Mouse (Mus musculus) embryonic facial prominence, embryonic 14.5 days (tissue): ENCODE data around the gene Ppp5c. TPM values are rescaled to one million over a fixed set of nuclear protein-coding genes. Genes with fewer than 3 reads are reported as not detected.

ENCODE experiments used
- ATAC-seq: fragments of 200-750 bp; cut with Nextera tagmentation; 2 replicates; pipeline ENCODE4 v1.8.0; 2017; ENCODE audit warnings: low read depth, moderate number of reproducible peaks, moderate TSS enrichment
- DNase-seq: peaks from one replicate; pipeline ENCODE4 v3.0.0-alpha.2; 2015; ENCODE audit warnings: low spot score
- H3K27ac ChIP-seq: fragments of 300-500 bp; sonication (generic); replicated peaks from 2 replicates; pipeline ENCODE4 v1.5.1; 2014; ENCODE audit warnings: low read depth, mild to moderate bottlenecking, low read length, moderate library complexity
- H3K27me3 ChIP-seq: fragments of 300-500 bp; sonication (generic); replicated peaks from 2 replicates; pipeline ENCODE4 v1.6.1; 2014; ENCODE audit warnings: low read length; ENCODE audit not compliant: control insufficient read depth, insufficient read depth
- H3K36me3 ChIP-seq: fragments of 300-500 bp; sonication (generic); 2 replicates; pipeline ENCODE4 v1.6.1; 2014; ENCODE audit warnings: low read length, mixed read lengths; ENCODE audit not compliant: control insufficient read depth, insufficient read depth
- H3K4me1 ChIP-seq: fragments of 300-500 bp; sonication (generic); 2 replicates; pipeline ENCODE4 v1.6.1; 2014; ENCODE audit warnings: antibody characterized with exemption, low read length; ENCODE audit not compliant: control insufficient read depth, insufficient read depth
- H3K4me2 ChIP-seq: fragments of 300-500 bp; sonication (generic); 2 replicates; pipeline ENCODE4 v1.6.1; 2014; ENCODE audit warnings: low read depth, mild to moderate bottlenecking, low read length, moderate library complexity, mixed read lengths
- H3K4me3 ChIP-seq: fragments of 300-500 bp; sonication (generic); 2 replicates; pipeline ENCODE4 v1.5.1; 2014; ENCODE audit warnings: low read depth, mild to moderate bottlenecking, low read length
- H3K9ac ChIP-seq: fragments of 300-500 bp; sonication (generic); 2 replicates; pipeline ENCODE4 v1.6.1; 2014; ENCODE audit warnings: low read depth, mild to moderate bottlenecking, low read length, moderate library complexity, mixed read lengths
- H3K9me3 ChIP-seq: fragments of 300-500 bp; sonication (generic); 2 replicates; pipeline ENCODE4 v1.6.1; 2016; ENCODE audit warnings: low read length; ENCODE audit not compliant: control insufficient read depth
- WGBS: fragments of 180-500 bp; shearing (Covaris S2); extraction: QIAGEN DNeasy Blood & Tissue Kit; methylation state at CpG from one replicate; pipeline ENCODE4 v1.1.7; 2014; 5-methylcytosine and 5-hydroxymethylcytosine counted together
- polyA plus RNA-seq: library from polyadenylated mRNA; unstranded; fragments of >200 nt; fragmentation: Nextera tagmentation; extraction: Ambion mirVana; gene quantifications from 2 replicates; pipeline ENCODE4 v1.2.1, GENCODE M21; 2014

Ppp5c gene
- polyA plus RNA-seq, 1 experiment from 2014 or later = 99.0 TPM

GRCm38 (mm10) chr7:17062845-17063244, 35.1 kb upstream of the Ppp5c start:
- peak; percentile 0 for ATAC-seq

GRCm38 (mm10) chr7:17062389-17062788, 34.7 kb upstream of the Ppp5c start, which contains the start of gene Hif3a:
Gene Hif3a (minus strand): TSS chr7:17062427.
- Histone ChIP-seq H3K9me3 (no peaks in the 10 kb centered on the region), H3K27me3 (no peaks in the 10 kb centered on the region), H3K36me3 (no peaks in the 10 kb centered on the region), H3K27ac (peak within 1 kb of the TSS; percentile 95), H3K4me3 (peak within 1 kb of the TSS; percentile 61), H3K4me2 (peak within 1 kb of the TSS; percentile 68), H3K4me1 (peaks cover 46% of the 10 kb centered on the region), H3K9ac (peak within 1 kb of the TSS; percentile 72)
- DNase-seq = peak; percentile 98
- peak; percentile 86 for ATAC-seq
- 0% methylated on average over 11 of the region's 15 CpGs for WGBS

More at GRCm38 (mm10) chr7:17062845-17063244, 35.1 kb upstream of the Ppp5c start:
- peaks cover 42% of the 10 kb centered on the region for H3K4me1 ChIP-seq
- peak overlapping the region; percentile 68 for H3K4me2 ChIP-seq
- no peaks in the 10 kb centered on the region for H3K9me3 ChIP-seq
- H3K27me3 ChIP-seq = no peaks in the 10 kb centered on the region
- peak overlapping the region; percentile 52 for H3K9ac ChIP-seq
- H3K27ac ChIP-seq = peak overlapping the region; percentile 46; the same call in 1 of the 2 replicates
- no peaks in the 10 kb centered on the region for H3K36me3 ChIP-seq
- H3K4me3 ChIP-seq = peak overlapping the region; percentile 61
- 14% methylated on average over 11 of the region's 11 CpGs for WGBS
- DNase-seq = no peak

- peaks cover 50% of the 10 kb centered on the region for H3K4me1 ChIP-seq
- peak overlapping the region; percentile 95 for H3K27ac ChIP-seq
- H3K4me2 ChIP-seq = peak overlapping the region; percentile 68
- ATAC-seq = no peak
- WGBS = 73% methylated on average over 21 of the region's 22 CpGs
- no peak for DNase-seq
- H3K4me3 ChIP-seq = peak overlapping the region; percentile 61
- no peaks in the 10 kb centered on the region for H3K9me3 ChIP-seq
- H3K9ac ChIP-seq = peak overlapping the region; percentile 72; the same call in 1 of the 2 replicates
- H3K27me3 ChIP-seq = no peaks in the 10 kb centered on the region
- H3K36me3 ChIP-seq = no peaks in the 10 kb centered on the region
These were observed 33.3 kb upstream of the Ppp5c start for GRCm38 (mm10) chr7:17060782-17061605.

- peak; percentile 34 for ATAC-seq
- 31% methylated on average over 9 of the region's 9 CpGs for WGBS
- H3K9me3 ChIP-seq = no peaks in the 10 kb centered on the region
- H3K27ac ChIP-seq = peak overlapping the region; percentile 95
- H3K4me3 ChIP-seq = peak overlapping the region; percentile 61
- H3K36me3 ChIP-seq = 0 out of 2 replicates have a peak, but pooled peaks cover under 1% of the 10 kb centered on the region
- no peaks in the 10 kb centered on the region for H3K27me3 ChIP-seq
- peaks cover 50% of the 10 kb centered on the region for H3K4me1 ChIP-seq
- peak overlapping the region; percentile 68 for H3K4me2 ChIP-seq
- peak; percentile 95 for DNase-seq
- H3K9ac ChIP-seq = peak overlapping the region; percentile 1
These were observed 32.5 kb upstream of the Ppp5c start for GRCm38 (mm10) chr7:17060031-17060781.

GRCm38 (mm10) chr7:17059463-17059844, 31.7 kb upstream of the Ppp5c start:
- H3K36me3 ChIP-seq = peaks cover 8% of the 10 kb centered on the region; the same call in 1 of the 2 replicates
- ATAC-seq (no peak), DNase-seq (no peak)
- H3K27ac ChIP-seq = peak overlapping the region; percentile 95
- H3K9me3 ChIP-seq = no peaks in the 10 kb centered on the region
- WGBS = 66% methylated on average over 3 of the region's 3 CpGs
- H3K4me3 ChIP-seq = peak overlapping the region; percentile 8; the same call in 1 of the 2 replicates
- no peak overlapping the region; the same call in 1 of the 2 replicates for H3K9ac ChIP-seq
- no peaks in the 10 kb centered on the region for H3K27me3 ChIP-seq
- peak overlapping the region; percentile 68 for H3K4me2 ChIP-seq
- peaks cover 50% of the 10 kb centered on the region for H3K4me1 ChIP-seq

- DNase-seq (peak; percentile 88), ATAC-seq (no peak)
- Histone ChIP-seq H3K27me3 (no peaks in the 10 kb centered on the region), H3K4me2 (peak overlapping the region; percentile 68), H3K4me1 (peaks cover 50% of the 10 kb centered on the region), H3K4me3 (peak overlapping the region; percentile 8; the same call in 1 of the 2 replicates), H3K9me3 (no peaks in the 10 kb centered on the region), H3K36me3 (peaks cover 14% of the 10 kb centered on the region; the same call in 1 of the 2 replicates), H3K9ac (peak overlapping the region; percentile 51), H3K27ac (peak overlapping the region; percentile 95)
- 40% methylated on average over 8 of the region's 8 CpGs for WGBS
These were observed 31.2 kb upstream of the Ppp5c start for GRCm38 (mm10) chr7:17058816-17059462.

- peak; percentile 93 for DNase-seq
- peaks cover 49% of the 10 kb centered on the region for H3K4me1 ChIP-seq
These were observed 30.5 kb upstream of the Ppp5c start for GRCm38 (mm10) chr7:17058071-17058689.

More at GRCm38 (mm10) chr7:17058071-17058689, 30.5 kb upstream of the Ppp5c start:
- WGBS = 5% methylated on average over 11 of the region's 16 CpGs
- Histone ChIP-seq H3K4me2 (peak overlapping the region; percentile 68), H3K4me3 (peak overlapping the region; percentile 3), H3K27ac (peak overlapping the region; percentile 95), H3K27me3 (no peaks in the 10 kb centered on the region), H3K36me3 (peaks cover 21% of the 10 kb centered on the region; the same call in 1 of the 2 replicates), H3K9ac (peak overlapping the region; percentile 51), H3K9me3 (no peaks in the 10 kb centered on the region)
- peak; percentile 81 for ATAC-seq
